Mouse (Mus musculus) hindbrain, postnatal 0 days (tissue): Measurements from ENCODE around the gene Gnai2. TPM values are rescaled to one million over a fixed set of nuclear protein-coding genes. Genes with fewer than 3 reads are reported as not detected.

ENCODE experiments used
- ATAC-seq: fragments of 200-750 bp; cut with Nextera tagmentation; 2 replicates; pipeline ENCODE4 v1.8.0; 2017; ENCODE audit warnings: mild to moderate bottlenecking, moderate TSS enrichment, moderate library complexity
- DNase-seq: peaks from one replicate; pipeline ENCODE4 v3.0.0-alpha.2; 2015; ENCODE audit warnings: low spot score
- H3K27ac ChIP-seq: fragments of 300-500 bp; sonication (generic); 2 replicates; pipeline ENCODE4 v1.5.1; 2014; ENCODE audit warnings: mild to moderate bottlenecking
- H3K27me3 ChIP-seq: fragments of 300-500 bp; sonication (generic); 2 replicates; pipeline ENCODE4 v1.6.1; 2014; ENCODE audit warnings: low read length, mixed read lengths; ENCODE audit not compliant: insufficient read depth
- H3K36me3 ChIP-seq: fragments of 300-500 bp; sonication (generic); 2 replicates; pipeline ENCODE4 v1.6.1; 2014; ENCODE audit warnings: low read length, mixed read lengths; ENCODE audit not compliant: insufficient read depth
- H3K4me1 ChIP-seq: fragments of 300-500 bp; sonication (generic); 2 replicates; pipeline ENCODE4 v1.6.1; 2014; ENCODE audit warnings: antibody characterized with exemption, low read length, mixed read lengths; ENCODE audit not compliant: insufficient read depth
- H3K4me2 ChIP-seq: fragments of 300-500 bp; sonication (generic); 2 replicates; pipeline ENCODE4 v1.6.1; 2014; ENCODE audit warnings: low read depth, mild to moderate bottlenecking, low read length, moderate library complexity, mixed read lengths
- H3K4me3 ChIP-seq: fragments of 300-500 bp; sonication (generic); 2 replicates; pipeline ENCODE4 v1.5.1; 2014; ENCODE audit warnings: low read length
- H3K9ac ChIP-seq: fragments of 300-500 bp; sonication (generic); replicated peaks from 2 replicates; pipeline ENCODE4 v1.6.1; 2014; ENCODE audit warnings: mild to moderate bottlenecking, low read length, moderate library complexity, mixed read lengths
- H3K9me3 ChIP-seq: fragments of 300-500 bp; sonication (generic); 2 replicates; pipeline ENCODE4 v1.6.1; 2016; ENCODE audit warnings: low read length, mixed read lengths
- CTCF ChIP-seq: IDR thresholded peaks from 2 replicates; pipeline ENCODE4 v1.5.1; 2016; ENCODE audit warnings: antibody characterized with exemption, control low read depth, low read depth
- WGBS: fragments of 180-500 bp; shearing (Covaris S2); extraction: QIAGEN DNeasy Blood & Tissue Kit; methylation state at CpG from one replicate; pipeline ENCODE4 v1.1.7; 2014; 5-methylcytosine and 5-hydroxymethylcytosine counted together
- polyA plus RNA-seq: library from polyadenylated mRNA; unstranded; fragments of >200 nt; fragmentation: Nextera tagmentation; extraction: Ambion mirVana; gene quantifications from 2 replicates; pipeline ENCODE4 v1.2.1, GENCODE M21; 2015
- total RNA-seq: library from RNA; depleted of rRNA; stranded (reverse); fragments of >200 nt; gene quantifications from 2 replicates; pipeline ENCODE4 v1.2.3, GENCODE M21; 2014

Gene Gnai2
- total and polyA plus RNA-seq, 2 experiments from 2014 or later: 287 to 334 TPM

GRCm38 (mm10) chr9:107607653-107608245 lies 27.4 kb downstream of the Gnai2 start:
- Histone ChIP-seq H3K9me3 (no peaks in the 10 kb centered on the region), H3K9ac (0 out of 2 replicates have a peak overlapping the region, but pooled peaks have one; percentile 21), H3K36me3 (no peaks in the 10 kb centered on the region), H3K4me1 (peaks cover 21% of the 10 kb centered on the region), H3K4me2 (no peak overlapping the region), H3K27ac (peak overlapping the region; percentile 11; the same call in 1 of the 2 replicates), H3K4me3 (no peak overlapping the region), H3K27me3 (no peaks in the 10 kb centered on the region)
- TF ChIP-seq CTCF: no peak
- 57% methylated on average over 9 of the region's 9 CpGs for WGBS
- ATAC-seq (no peak), DNase-seq (no peak)

- H3K36me3 ChIP-seq: no peaks in the 10 kb centered on the region
- H3K9ac ChIP-seq: no peak overlapping the region
- no peaks in the 10 kb centered on the region for H3K27me3 ChIP-seq
- no peak for ATAC-seq
- peaks cover 18% of the 10 kb centered on the region for H3K4me1 ChIP-seq
- 0 out of 2 replicates have a peak overlapping the region, but pooled peaks have one; percentile 0 for H3K4me2 ChIP-seq
- H3K27ac ChIP-seq: peak overlapping the region; percentile 27
- no peak for TF ChIP-seq CTCF
- H3K4me3 ChIP-seq: no peak overlapping the region
- no peak for DNase-seq
- 67% methylated on average over 2 of the region's 2 CpGs for WGBS
- no peaks in the 10 kb centered on the region for H3K9me3 ChIP-seq
These were observed 28.1 kb downstream of the Gnai2 start for GRCm38 (mm10) chr9:107607036-107607435.

GRCm38 (mm10) chr9:107606591-107606990 lies 28.6 kb downstream of the Gnai2 start:
- Histone ChIP-seq H3K4me2 (0 out of 2 replicates have a peak overlapping the region, but pooled peaks have one; percentile 0), H3K4me3 (no peak overlapping the region), H3K36me3 (no peaks in the 10 kb centered on the region), H3K27ac (peak overlapping the region; percentile 27; the same call in 1 of the 2 replicates), H3K9ac (no peak overlapping the region), H3K4me1 (peaks cover 13% of the 10 kb centered on the region), H3K27me3 (no peaks in the 10 kb centered on the region), H3K9me3 (no peaks in the 10 kb centered on the region)
- DNase-seq: no peak
- no peak for TF ChIP-seq CTCF
- ATAC-seq: no peak
- 30% methylated on average over 9 of the region's 9 CpGs for WGBS

GRCm38 (mm10) chr9:107605041-107605661 lies 30.0 kb downstream of the Gnai2 start:
- TF ChIP-seq CTCF: no peak
- H3K4me1 ChIP-seq: peaks cover 9% of the 10 kb centered on the region; the same call in 1 of the 2 replicates
- no peaks in the 10 kb centered on the region for H3K27me3 ChIP-seq
- 43% methylated on average over 21 of the region's 23 CpGs for WGBS
- H3K4me3 ChIP-seq: no peak overlapping the region
- H3K9me3 ChIP-seq: no peaks in the 10 kb centered on the region
- no peak for DNase-seq
- 0 out of 2 replicates have a peak overlapping the region, but pooled peaks have one; percentile 10 for H3K4me2 ChIP-seq
- H3K36me3 ChIP-seq: no peaks in the 10 kb centered on the region
- no peak overlapping the region; the same call in 1 of the 2 replicates for H3K9ac ChIP-seq
- no peak for ATAC-seq
- no peak overlapping the region for H3K27ac ChIP-seq

GRCm38 (mm10) chr9:107603251-107603650 lies 31.9 kb downstream of the Gnai2 start:
- Histone ChIP-seq H3K4me3 (no peak overlapping the region), H3K27me3 (no peaks in the 10 kb centered on the region), H3K4me2 (no peak overlapping the region), H3K27ac (no peak overlapping the region), H3K9me3 (no peaks in the 10 kb centered on the region), H3K9ac (no peak overlapping the region), H3K4me1 (peaks cover 9% of the 10 kb centered on the region; the same call in 1 of the 2 replicates), H3K36me3 (no peaks in the 10 kb centered on the region)
- TF ChIP-seq CTCF: no peak
- WGBS: 81% methylated on average over 6 of the region's 6 CpGs
- no peak for DNase-seq
- ATAC-seq: no peak

- DNase-seq (peak; percentile 95), ATAC-seq (peak; percentile 84)
- Histone ChIP-seq H3K36me3 (no peaks in the 10 kb centered on the region), H3K9me3 (no peaks in the 10 kb centered on the region), H3K9ac (no peak overlapping the region), H3K4me1 (peaks cover 4% of the 10 kb centered on the region; the same call in 1 of the 2 replicates), H3K4me3 (no peak overlapping the region), H3K27me3 (no peaks in the 10 kb centered on the region), H3K4me2 (no peak overlapping the region), H3K27ac (peak overlapping the region; percentile 28; the same call in 1 of the 2 replicates)
- TF ChIP-seq CTCF: peak; percentile 99
- 11% methylated on average over 10 of the region's 10 CpGs for WGBS
These were observed 33.0 kb downstream of the Gnai2 start for GRCm38 (mm10) chr9:107602068-107602648.

GRCm38 (mm10) chr9:107601275-107601674 lies 33.9 kb downstream of the Gnai2 start:
- H3K4me3 ChIP-seq: no peak overlapping the region
- no peak overlapping the region for H3K9ac ChIP-seq
- no peak overlapping the region for H3K4me2 ChIP-seq
- H3K9me3 ChIP-seq: no peaks in the 10 kb centered on the region
- DNase-seq (no peak), ATAC-seq (no peak)
- 90% methylated on average over 11 of the region's 11 CpGs for WGBS
- H3K36me3 ChIP-seq: no peaks in the 10 kb centered on the region
- H3K4me1 ChIP-seq: peaks cover 4% of the 10 kb centered on the region; the same call in 1 of the 2 replicates
- no peak overlapping the region for H3K27ac ChIP-seq
- H3K27me3 ChIP-seq: no peaks in the 10 kb centered on the region
- no peak for TF ChIP-seq CTCF
